Mouse (Mus musculus): Measurements from ENCODE around the gene Atp1b1.

DNA sequence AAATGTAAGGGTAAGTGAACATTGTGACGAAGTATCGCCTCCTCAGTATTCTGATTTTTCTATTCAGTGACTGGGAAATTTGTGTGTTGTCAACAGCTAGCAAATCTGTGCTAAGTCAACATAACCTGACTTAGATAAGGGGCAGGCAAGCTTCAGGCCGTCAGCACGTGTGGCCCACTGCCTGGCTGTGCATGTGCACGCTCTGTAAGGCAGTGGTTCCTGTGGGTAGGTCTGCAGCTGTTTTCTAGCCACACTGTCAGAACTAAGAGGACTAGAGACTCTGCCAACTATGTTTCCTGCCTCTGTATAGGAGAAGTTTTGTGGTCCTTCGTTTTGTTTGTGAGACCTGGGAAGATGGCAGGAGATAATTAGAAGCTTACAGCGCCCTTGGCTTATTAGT, 31.9 kb downstream of the Atp1b1 start:
- TF ChIP-seq POLR2A (IDR thresholded peaks at IDR 0.05; ENCODE audit: control insufficient read depth in 1 of 2, insufficient read depth in 1 of 2, low read depth in 1 of 2, low read length in 2 of 2, poor library complexity in 1 of 2), result no peak
- TF ChIP-seq MEF2A (IDR thresholded peaks at IDR 0.05; ENCODE audit: extremely low read depth, insufficient replicate concordance, low read depth, low read length, poor library complexity, severe bottlenecking), result no peak
- TF ChIP-seq EP300 (IDR thresholded peaks at IDR 0.05; ENCODE audit: low read depth in 1 of 2, low read length in 2 of 2), result no peak
- TF ChIP-seq ELF1 (IDR thresholded peaks at IDR 0.05; ENCODE audit: low read depth, low read length), result no peak
- TF ChIP-seq GATA1 (IDR thresholded peaks at IDR 0.05; ENCODE audit: low read depth, low read length), result no peak

Data from MEL (cell line).